ENCODE assay signal across 17 mouse cellular contexts in genomic region chr4:76260286-76260685, GRCm38 (mm10).
DNase-seq lines count a peak whose midpoint lies in the region; ATAC-seq and TF ChIP-seq lines count a peak whose summit lies in the region.
"Had no signal": no experiment of that assay in that cellular context is flagged by ENCODE, and none has a peak within 500 bp of the region (broad histone marks: within the 10 kb centered on the region; RNA-seq: fewer than 3 reads in every experiment).

No protein-coding gene starts in this region.

- H3K36me3 ChIP-seq in hindbrain, embryonic 12.5 days = no peaks in the 10 kb centered on the region
- no peaks in the 10 kb centered on the region for H3K36me3 ChIP-seq in hindbrain, embryonic 10.5 days
- no peaks in the 10 kb centered on the region for H3K36me3 ChIP-seq in myocyte (ENCODE audit: control insufficient read depth, insufficient read depth)
- H3K36me3 ChIP-seq in kidney, embryonic 15.5 days = no peaks in the 10 kb centered on the region
- H3K36me3 ChIP-seq: heart, embryonic 10.5 days; midbrain, embryonic 12.5 days had no signal

- WGBS in hindbrain, embryonic 12.5 days = 66% methylated on average over 3 of the region's 3 CpGs
- 75% methylated on average over 3 of the region's 3 CpGs for WGBS in hindbrain, embryonic 10.5 days
- WGBS in kidney, embryonic 15.5 days = 70% methylated on average over 3 of the region's 3 CpGs

- no peak overlapping the region for H3K4me2 ChIP-seq in hindbrain, embryonic 12.5 days (replicated peaks)
- peak overlapping the region; percentile 27 for H3K4me2 ChIP-seq in myocyte (ENCODE audit: low read depth)
- no peak overlapping the region for H3K4me2 ChIP-seq in kidney, embryonic 15.5 days
- H3K4me2 ChIP-seq: midbrain, embryonic 12.5 days had no signal

- H3K4me1 ChIP-seq in hindbrain, embryonic 12.5 days = peaks cover 27% of the 10 kb centered on the region
- peaks cover 12% of the 10 kb centered on the region for H3K4me1 ChIP-seq in hindbrain, embryonic 10.5 days (replicated peaks)
- peaks cover 10% of the 10 kb centered on the region; the same call in 1 of the 2 replicates for H3K4me1 ChIP-seq in kidney, embryonic 15.5 days
- H3K4me1 ChIP-seq: heart, embryonic 10.5 days had no signal

- TF ChIP-seq CTCF in brain, embryonic 14.5 days (IDR thresholded peaks at IDR 0.05; ENCODE audit: borderline replicate concordance, extremely low read depth, insufficient read depth, insufficient read length) = no peak

- ATAC-seq in hindbrain, embryonic 12.5 days (ENCODE audit: low FRiP score) = no peak
- no peak for ATAC-seq in kidney, embryonic 15.5 days (replicated peaks; ENCODE audit: low FRiP score)
- no peak for ATAC-seq in monocyte, adult 5-6 weeks (replicated peaks; ENCODE audit: insufficient number of reproducible peaks, low FRiP score, low TSS enrichment, poor library complexity, severe bottlenecking)
- ATAC-seq: lung, postnatal 0 days; Patski had no signal

- H3K9ac ChIP-seq in hindbrain, embryonic 12.5 days = no peak overlapping the region
- no peak overlapping the region for H3K9ac ChIP-seq in kidney, embryonic 15.5 days
- H3K9ac ChIP-seq: midbrain, embryonic 12.5 days had no signal

- H3K79me2 ChIP-seq in myocyte (ENCODE audit: control insufficient read depth, insufficient read depth) = no peaks in the 10 kb centered on the region

- no peak overlapping the region for H3ac ChIP-seq in myocyte (ENCODE audit: control insufficient read depth, insufficient read length)

- no peaks in the 10 kb centered on the region for H3K27me3 ChIP-seq in hindbrain, embryonic 12.5 days
- H3K27me3 ChIP-seq in hindbrain, embryonic 10.5 days (ENCODE audit: insufficient read depth, poor library complexity, severe bottlenecking) = no peaks in the 10 kb centered on the region
- H3K27me3 ChIP-seq in myocyte (ENCODE audit: control insufficient read depth, insufficient read depth, insufficient read length) = no peaks in the 10 kb centered on the region
- no peaks in the 10 kb centered on the region for H3K27me3 ChIP-seq in kidney, embryonic 15.5 days
- H3K27me3 ChIP-seq: midbrain, embryonic 12.5 days; Patski had no signal

- H3K4me3 ChIP-seq in hindbrain, embryonic 12.5 days = no peak overlapping the region
- H3K4me3 ChIP-seq in hindbrain, embryonic 10.5 days = no peak overlapping the region
- no peak overlapping the region for H3K4me3 ChIP-seq in myocyte
- no peak overlapping the region for H3K4me3 ChIP-seq in kidney, embryonic 15.5 days (replicated peaks)
- H3K4me3 ChIP-seq: erythroblast, embryonic 14.5 days; heart, embryonic 10.5 days; layer of hippocampus, adult 2 months; midbrain, embryonic 12.5 days had no signal

- H3K27ac ChIP-seq in hindbrain, embryonic 12.5 days = peak overlapping the region; percentile 30; the same call in 1 of the 2 replicates
- H3K27ac ChIP-seq in hindbrain, embryonic 10.5 days = no peak overlapping the region
- no peak overlapping the region for H3K27ac ChIP-seq in kidney, embryonic 15.5 days
- H3K27ac ChIP-seq: heart, embryonic 10.5 days; layer of hippocampus, adult 2 months; midbrain, embryonic 12.5 days had no signal

- no peak for TF ChIP-seq POLR2A in brain, embryonic 14.5 days (IDR thresholded peaks at IDR 0.05; ENCODE audit: borderline replicate concordance, extremely low read depth, insufficient read depth, insufficient read length, poor library complexity, severe bottlenecking)
- TF ChIP-seq POLR2A in myocyte (IDR thresholded peaks at IDR 0.05; ENCODE audit: insufficient read length, low read depth) = no peak

- H3K9me3 ChIP-seq in hindbrain, embryonic 12.5 days (replicated peaks) = no peaks in the 10 kb centered on the region
- H3K9me3 ChIP-seq in hindbrain, embryonic 10.5 days = no peaks in the 10 kb centered on the region
- no peaks in the 10 kb centered on the region for H3K9me3 ChIP-seq in kidney, embryonic 15.5 days (replicated peaks)
- H3K9me3 ChIP-seq: heart, embryonic 10.5 days; midbrain, embryonic 12.5 days had no signal

- peak; percentile 48 for DNase-seq in cerebellum, adult 9-10 months
- no peak for DNase-seq in cerebellum, adult 8-10 months
- no peak for DNase-seq in hindbrain, embryonic 10.5 days (ENCODE audit: low spot score)
- DNase-seq in brain, embryonic 14.5 days (ENCODE audit: low read depth) = peak; percentile 71
- DNase-seq: kidney, adult 18-20 months; liver; thymus, postnatal 14 days had no signal

TF ChIP-seq in myocyte, 11 proteins besides CTCF, POLR2A, EP300 and RAD21:
- TF ChIP-seq MYOD1 (IDR thresholded peaks at IDR 0.05; ENCODE audit: control insufficient read depth in 1 of 3, insufficient read length in 2 of 3, low read depth in 2 of 3) (no peak), USF1 (IDR thresholded peaks at IDR 0.05; ENCODE audit: low read depth) (no peak), MYOG (IDR thresholded peaks at IDR 0.05; ENCODE audit: control insufficient read depth in 1 of 3, insufficient read depth in 1 of 3, insufficient read length in 2 of 3, low read depth in 2 of 3) (no peak), CEBPB (IDR thresholded peaks at IDR 0.05; ENCODE audit: insufficient read depth, poor library complexity, severe bottlenecking) (no peak), SRF (IDR thresholded peaks at IDR 0.05; ENCODE audit: control insufficient read depth, insufficient read length, low read depth) (no peak), REST (IDR thresholded peaks at IDR 0.05; ENCODE audit: insufficient read depth, insufficient read length) (no peak), MAX (IDR thresholded peaks at IDR 0.05; ENCODE audit: low read depth) (no peak), TCF12 (IDR thresholded peaks at IDR 0.05; ENCODE audit: insufficient read depth, poor library complexity, severe bottlenecking) (no peak), TCF3 (IDR thresholded peaks at IDR 0.05; ENCODE audit: insufficient read length, low read depth) (no peak), E2F4 (IDR thresholded peaks at IDR 0.05; ENCODE audit: insufficient read depth) (no peak), POLR2AphosphoS2 (IDR thresholded peaks at IDR 0.05; ENCODE audit: insufficient read length, low read depth) (no peak)

Comparison
In these comparisons a context has a peak if more than half of its experiments do, and no peak if none do; other contexts are left out.
1. DNase-seq: peak in cerebellum, adult 9-10 months (single experiment) and brain, embryonic 14.5 days (single experiment); none in cerebellum, adult 8-10 months (single experiment) and hindbrain, embryonic 10.5 days (single experiment).